Mouse (Mus musculus): ENCODE data around the gene Sesn1. TPM values are rescaled to one million over a fixed set of nuclear protein-coding genes. Genes with fewer than 3 reads are reported as not detected.
A peak's percentile ranks its signal among the peaks of the same experiment; 100 is the strongest.

Gene Sesn1
- polyA plus RNA-seq, 1 experiment from 2014 or later, result 22.3 TPM

- DNase-seq, result no peak
- H3K36me3 ChIP-seq, result no peaks in the 10 kb centered on the region
- ATAC-seq (ENCODE audit: low read depth), result no peak
- no peak overlapping the region for H3K27ac ChIP-seq
- H3K4me1 ChIP-seq (replicated peaks), result peaks cover 16% of the 10 kb centered on the region
- no peak overlapping the region for H3K4me3 ChIP-seq (replicated peaks)
- no peaks in the 10 kb centered on the region for H3K27me3 ChIP-seq
- H3K9me3 ChIP-seq (replicated peaks), result 0 out of 2 replicates have a peak, but pooled peaks cover 5% of the 10 kb centered on the region
- H3K9ac ChIP-seq, result no peak overlapping the region
- no peak overlapping the region for H3K4me2 ChIP-seq
- 74% methylated on average over 6 of the region's 6 CpGs for WGBS (ENCODE audit: insufficient replicate concordance)
Measured at GRCm38 (mm10) chr10:41832191-41832590, 22.5 kb downstream of the Sesn1 start.

- H3K4me3 ChIP-seq (replicated peaks), result no peak overlapping the region
- no peak for DNase-seq
- no peak overlapping the region for H3K9ac ChIP-seq
- 86% methylated on average over 2 of the region's 2 CpGs for WGBS (ENCODE audit: insufficient replicate concordance)
- 0 out of 2 replicates have a peak, but pooled peaks cover 5% of the 10 kb centered on the region for H3K9me3 ChIP-seq (replicated peaks)
- no peak overlapping the region for H3K4me2 ChIP-seq
- H3K27me3 ChIP-seq, result no peaks in the 10 kb centered on the region
- H3K4me1 ChIP-seq (replicated peaks), result peaks cover 4% of the 10 kb centered on the region
- no peak overlapping the region for H3K27ac ChIP-seq
- no peak for ATAC-seq (ENCODE audit: low read depth)
- H3K36me3 ChIP-seq, result no peaks in the 10 kb centered on the region
Measured at GRCm38 (mm10) chr10:41834131-41834530, 24.4 kb downstream of the Sesn1 start.

- Histone ChIP-seq H3K27me3 (no peaks in the 10 kb centered on the region), H3K4me1 (replicated peaks) (peaks cover 4% of the 10 kb centered on the region), H3K36me3 (no peaks in the 10 kb centered on the region), H3K9me3 (replicated peaks) (0 out of 2 replicates have a peak, but pooled peaks cover 5% of the 10 kb centered on the region), H3K27ac (no peak overlapping the region), H3K9ac (no peak overlapping the region), H3K4me2 (no peak overlapping the region), H3K4me3 (replicated peaks) (no peak overlapping the region)
- DNase-seq (no peak), ATAC-seq (ENCODE audit: low read depth) (no peak)
- WGBS (ENCODE audit: insufficient replicate concordance), result 78% methylated on average over 4 of the region's 4 CpGs
Measured at GRCm38 (mm10) chr10:41838911-41839310, 29.2 kb downstream of the Sesn1 start.

- Histone ChIP-seq H3K4me1 (replicated peaks) (peaks cover 15% of the 10 kb centered on the region), H3K36me3 (no peaks in the 10 kb centered on the region), H3K9ac (no peak overlapping the region), H3K4me2 (no peak overlapping the region), H3K27ac (no peak overlapping the region), H3K27me3 (no peaks in the 10 kb centered on the region), H3K4me3 (replicated peaks) (no peak overlapping the region), H3K9me3 (replicated peaks) (no peaks in the 10 kb centered on the region)
- ATAC-seq (ENCODE audit: low read depth) (no peak), DNase-seq (peak; percentile 18)
- WGBS (ENCODE audit: insufficient replicate concordance), result 88% methylated on average over 8 of the region's 8 CpGs
Measured at GRCm38 (mm10) chr10:41847737-41848136, 38.0 kb downstream of the Sesn1 start.

- Histone ChIP-seq H3K9ac (no peak overlapping the region), H3K27me3 (no peaks in the 10 kb centered on the region), H3K4me2 (no peak overlapping the region), H3K27ac (no peak overlapping the region), H3K9me3 (replicated peaks) (no peaks in the 10 kb centered on the region), H3K4me1 (replicated peaks) (peaks cover 15% of the 10 kb centered on the region), H3K4me3 (replicated peaks) (no peak overlapping the region), H3K36me3 (no peaks in the 10 kb centered on the region)
- ATAC-seq (ENCODE audit: low read depth) (no peak; the same call in 1 of the 2 replicates), DNase-seq (no peak)
- 27% methylated on average over 2 of the region's 2 CpGs for WGBS (ENCODE audit: insufficient replicate concordance)
Measured at GRCm38 (mm10) chr10:41848721-41849120, 39.0 kb downstream of the Sesn1 start.

GRCm38 (mm10) chr10:41859820-41860219 is 50.1 kb downstream of the Sesn1 start:
- no peak for ATAC-seq (ENCODE audit: low read depth)

GRCm38 (mm10) chr10:41860275-41860688 is 50.5 kb downstream of the Sesn1 start:
- 69% methylated on average over 2 of the region's 2 CpGs for whole genome bisulfite sequencing (ENCODE audit: insufficient replicate concordance)
- Histone ChIP-seq H3K4me1 (replicated peaks) (peaks cover 10% of the 10 kb centered on the region), H3K9me3 (replicated peaks) (no peaks in the 10 kb centered on the region), H3K27me3 (no peaks in the 10 kb centered on the region), H3K36me3 (no peaks in the 10 kb centered on the region), H3K27ac (no peak overlapping the region), H3K4me3 (replicated peaks) (no peak overlapping the region), H3K9ac (no peak overlapping the region), H3K4me2 (no peak overlapping the region)
- no peak for DNase-seq
- ATAC-seq (ENCODE audit: low read depth), result no peak

More at GRCm38 (mm10) chr10:41859820-41860219, 50.1 kb downstream of the Sesn1 start:
- DNase-seq, result no peak
- H3K9me3 ChIP-seq (replicated peaks), result no peaks in the 10 kb centered on the region
- no peak overlapping the region for H3K27ac ChIP-seq
- no peak overlapping the region for H3K4me2 ChIP-seq
- no peaks in the 10 kb centered on the region for H3K36me3 ChIP-seq
- H3K4me1 ChIP-seq (replicated peaks), result peaks cover 10% of the 10 kb centered on the region
- H3K9ac ChIP-seq, result no peak overlapping the region
- no peak overlapping the region for H3K4me3 ChIP-seq (replicated peaks)
- H3K27me3 ChIP-seq, result no peaks in the 10 kb centered on the region

- no peak for ATAC-seq (ENCODE audit: low read depth)
- Histone ChIP-seq H3K9ac (no peak overlapping the region), H3K4me2 (no peak overlapping the region), H3K36me3 (no peaks in the 10 kb centered on the region), H3K27ac (no peak overlapping the region), H3K9me3 (replicated peaks) (no peaks in the 10 kb centered on the region), H3K27me3 (no peaks in the 10 kb centered on the region), H3K4me1 (replicated peaks) (peaks cover 11% of the 10 kb centered on the region), H3K4me3 (replicated peaks) (no peak overlapping the region)
- 26% methylated on average over 2 of the region's 2 CpGs for WGBS (ENCODE audit: insufficient replicate concordance)
- DNase-seq, result no peak
Measured at GRCm38 (mm10) chr10:41863053-41863452, 53.3 kb downstream of the Sesn1 start.

- Histone ChIP-seq H3K27ac (no peak overlapping the region), H3K36me3 (no peaks in the 10 kb centered on the region), H3K9ac (no peak overlapping the region), H3K4me2 (no peak overlapping the region), H3K4me3 (replicated peaks) (no peak overlapping the region), H3K4me1 (replicated peaks) (peaks cover 16% of the 10 kb centered on the region), H3K27me3 (no peaks in the 10 kb centered on the region), H3K9me3 (replicated peaks) (no peaks in the 10 kb centered on the region)
- ATAC-seq (ENCODE audit: low read depth), result no peak
- no peak for DNase-seq
- WGBS (ENCODE audit: insufficient replicate concordance), result 73% methylated on average over 3 of the region's 3 CpGs
Measured at GRCm38 (mm10) chr10:41866069-41866837, 56.5 kb downstream of the Sesn1 start.

- H3K9me3 ChIP-seq (replicated peaks), result no peaks in the 10 kb centered on the region
- H3K36me3 ChIP-seq, result no peaks in the 10 kb centered on the region
- no peak overlapping the region for H3K27ac ChIP-seq
- ATAC-seq (ENCODE audit: low read depth) (no peak), DNase-seq (no peak)
- no peak overlapping the region for H3K4me2 ChIP-seq
- no peaks in the 10 kb centered on the region for H3K27me3 ChIP-seq
- no peak overlapping the region for H3K9ac ChIP-seq
- peaks cover 20% of the 10 kb centered on the region for H3K4me1 ChIP-seq (replicated peaks)
- no peak overlapping the region for H3K4me3 ChIP-seq (replicated peaks)
Measured at GRCm38 (mm10) chr10:41866838-41867154, 57.1 kb downstream of the Sesn1 start.

GRCm38 (mm10) chr10:41867956-41868355 is 58.2 kb downstream of the Sesn1 start:
- no peak overlapping the region for H3K27ac ChIP-seq
- peaks cover 18% of the 10 kb centered on the region for H3K4me1 ChIP-seq (replicated peaks)
- WGBS (ENCODE audit: insufficient replicate concordance), result 55% methylated on average over 5 of the region's 5 CpGs
- H3K36me3 ChIP-seq, result no peaks in the 10 kb centered on the region
- H3K9me3 ChIP-seq (replicated peaks), result no peaks in the 10 kb centered on the region
- H3K4me2 ChIP-seq, result no peak overlapping the region
- DNase-seq (no peak), ATAC-seq (ENCODE audit: low read depth) (no peak)
- H3K9ac ChIP-seq, result no peak overlapping the region
- no peaks in the 10 kb centered on the region for H3K27me3 ChIP-seq
- no peak overlapping the region for H3K4me3 ChIP-seq (replicated peaks)

GRCm38 (mm10) chr10:41870101-41870500 is 60.4 kb downstream of the Sesn1 start:
- H3K4me3 ChIP-seq (replicated peaks), result no peak overlapping the region
- DNase-seq, result no peak
- ATAC-seq (ENCODE audit: low read depth), result no peak
- H3K9ac ChIP-seq, result no peak overlapping the region
- H3K9me3 ChIP-seq (replicated peaks), result no peaks in the 10 kb centered on the region
- H3K27me3 ChIP-seq, result no peaks in the 10 kb centered on the region
- no peaks in the 10 kb centered on the region for H3K36me3 ChIP-seq
- peaks cover 12% of the 10 kb centered on the region for H3K4me1 ChIP-seq (replicated peaks)
- H3K4me2 ChIP-seq, result no peak overlapping the region
- WGBS (ENCODE audit: insufficient replicate concordance), result 6% methylated on average over 2 of the region's 2 CpGs
- H3K27ac ChIP-seq, result no peak overlapping the region

Data from liver, embryonic 13.5 days (tissue).